ENCODE assay signal across 17 mouse cellular contexts in genomic region chr2:61071025-61071424, GRCm38 (mm10).
DNase-seq lines count a peak whose midpoint lies in the region; ATAC-seq and TF ChIP-seq lines count a peak whose summit lies in the region.
"Had no signal": no experiment of that assay in that cellular context is flagged by ENCODE, and none has a peak within 500 bp of the region (broad histone marks: within the 10 kb centered on the region; RNA-seq: fewer than 3 reads in every experiment).

No protein-coding gene starts in this region.

- 0 out of 2 replicates have a peak, but pooled peaks cover under 1% of the 10 kb centered on the region for H3K9me3 ChIP-seq in heart, embryonic 16.5 days (replicated peaks; ENCODE audit: control insufficient read depth, low read length)
- no peaks in the 10 kb centered on the region for H3K9me3 ChIP-seq in lung, postnatal 0 days (ENCODE audit: low read length)
- H3K9me3 ChIP-seq in embryonic facial prominence, embryonic 10.5 days, result no peaks in the 10 kb centered on the region
- H3K9me3 ChIP-seq: G1E; hindbrain, embryonic 10.5 days; neural tube, embryonic 12.5 days had no signal

- H3K27ac ChIP-seq in heart, embryonic 16.5 days (ENCODE audit: low read length), result 0 out of 2 replicates have a peak overlapping the region, but pooled peaks have one; percentile 24
- no peak overlapping the region for H3K27ac ChIP-seq in lung, postnatal 0 days (ENCODE audit: low read length)
- peak overlapping the region; percentile 52; the same call in 1 of the 2 replicates for H3K27ac ChIP-seq in embryonic facial prominence, embryonic 10.5 days (replicated peaks)
- H3K27ac ChIP-seq: hindbrain, embryonic 10.5 days; neural tube, embryonic 12.5 days had no signal

- TF ChIP-seq EP300 in lung, postnatal 0 days (IDR thresholded peaks at IDR 0.05), result no peak

- no peak for TF ChIP-seq CTCF in lung, postnatal 0 days (IDR thresholded peaks at IDR 0.05)

- H3K36me3 ChIP-seq in heart, embryonic 16.5 days (ENCODE audit: control insufficient read depth, insufficient read depth), result no peaks in the 10 kb centered on the region
- no peaks in the 10 kb centered on the region for H3K36me3 ChIP-seq in lung, postnatal 0 days (ENCODE audit: insufficient read depth, low read length)
- H3K36me3 ChIP-seq in embryonic facial prominence, embryonic 10.5 days (replicated peaks), result no peaks in the 10 kb centered on the region
- H3K36me3 ChIP-seq: G1E; hindbrain, embryonic 10.5 days; neural tube, embryonic 12.5 days had no signal

- 17% methylated on average over 3 of the region's 3 CpGs for WGBS in heart, embryonic 16.5 days
- 12% methylated on average over 3 of the region's 3 CpGs for WGBS in lung, postnatal 0 days
- WGBS in embryonic facial prominence, embryonic 10.5 days, result 56% methylated on average over 3 of the region's 3 CpGs

- peaks cover 6% of the 10 kb centered on the region for H3K4me1 ChIP-seq in heart, embryonic 16.5 days (ENCODE audit: control insufficient read depth, insufficient read depth, low read length)
- 0 out of 2 replicates have a peak, but pooled peaks cover 4% of the 10 kb centered on the region for H3K4me1 ChIP-seq in lung, postnatal 0 days (ENCODE audit: insufficient read depth, low read depth, low read length)
- H3K4me1 ChIP-seq in embryonic facial prominence, embryonic 10.5 days, result peaks cover 13% of the 10 kb centered on the region
- H3K4me1 ChIP-seq: hindbrain, embryonic 10.5 days; neural tube, embryonic 12.5 days had no signal

- no peak for DNase-seq in heart, postnatal 4 days
- peak; percentile 53 for DNase-seq in lung, postnatal 0 days (ENCODE audit: low spot score)
- no peak for DNase-seq in lung, adult 18-20 months
- no peak for DNase-seq in embryonic facial prominence, embryonic 10.5 days (ENCODE audit: low spot score)
- peak; percentile 30 for DNase-seq in yolk sac, embryonic 10.5 days (ENCODE audit: low spot score)
- no peak for DNase-seq in frontal cortex, postnatal 36 days (ENCODE audit: low spot score in 2 of 2)
- DNase-seq: adrenal gland, postnatal 36 days; cerebellum, postnatal 25 days; forebrain, postnatal 0 days; gastrocnemius, postnatal 25 days; thymus, postnatal 36 days had no signal

- H3K4me2 ChIP-seq in heart, embryonic 16.5 days (ENCODE audit: low read depth, low read length), result no peak overlapping the region
- no peak overlapping the region for H3K4me2 ChIP-seq in lung, postnatal 0 days (replicated peaks; ENCODE audit: low read depth, low read length)
- H3K4me2 ChIP-seq: neural tube, embryonic 12.5 days had no signal

- no peak overlapping the region for H3K9ac ChIP-seq in heart, embryonic 16.5 days (ENCODE audit: low read length)
- H3K9ac ChIP-seq in lung, postnatal 0 days (replicated peaks; ENCODE audit: low read depth), result no peak overlapping the region
- H3K9ac ChIP-seq: forebrain, postnatal 0 days; neural tube, embryonic 12.5 days had no signal

- ATAC-seq in heart, embryonic 16.5 days (replicated peaks; ENCODE audit: extremely low read depth, insufficient read depth, low FRiP score), result no peak
- ATAC-seq in lung, postnatal 0 days, result peak; percentile 41; the same call in 1 of the 2 replicates
- ATAC-seq: forebrain, postnatal 0 days; inflammation-experienced regulatory T-cells, adult 6 months; midbrain, embryonic 16.5 days had no signal

- no peaks in the 10 kb centered on the region for H3K27me3 ChIP-seq in heart, embryonic 16.5 days (ENCODE audit: control insufficient read depth, insufficient read depth, low read length)
- no peaks in the 10 kb centered on the region for H3K27me3 ChIP-seq in lung, postnatal 0 days (replicated peaks; ENCODE audit: insufficient read depth, low read length)
- H3K27me3 ChIP-seq in embryonic facial prominence, embryonic 10.5 days (replicated peaks; ENCODE audit: low read depth, poor library complexity, severe bottlenecking), result no peaks in the 10 kb centered on the region
- H3K27me3 ChIP-seq: neural tube, embryonic 12.5 days had no signal

- H3K4me3 ChIP-seq in heart, embryonic 16.5 days (ENCODE audit: low read length), result no peak overlapping the region
- no peak overlapping the region for H3K4me3 ChIP-seq in lung, postnatal 0 days (ENCODE audit: low read depth, low read length)
- no peak overlapping the region for H3K4me3 ChIP-seq in embryonic facial prominence, embryonic 10.5 days
- H3K4me3 ChIP-seq: hindbrain, embryonic 10.5 days; neural tube, embryonic 12.5 days had no signal

Comparison
In these comparisons a context has a peak if more than half of its experiments do, and no peak if none do; other contexts are left out.
1. DNase-seq: peak in lung, postnatal 0 days (single experiment) and yolk sac, embryonic 10.5 days (single experiment); none in heart, postnatal 4 days (single experiment), lung, adult 18-20 months (0 of 2), embryonic facial prominence, embryonic 10.5 days (single experiment) and frontal cortex, postnatal 36 days (0 of 2).